Mouse (Mus musculus): Measurements from ENCODE around the gene Gm4303. TPM values are rescaled to one million over a fixed set of nuclear protein-coding genes. Genes with fewer than 3 reads are reported as not detected.

The Gm4303 gene
- not detected for total RNA-seq (2023)

DNA sequence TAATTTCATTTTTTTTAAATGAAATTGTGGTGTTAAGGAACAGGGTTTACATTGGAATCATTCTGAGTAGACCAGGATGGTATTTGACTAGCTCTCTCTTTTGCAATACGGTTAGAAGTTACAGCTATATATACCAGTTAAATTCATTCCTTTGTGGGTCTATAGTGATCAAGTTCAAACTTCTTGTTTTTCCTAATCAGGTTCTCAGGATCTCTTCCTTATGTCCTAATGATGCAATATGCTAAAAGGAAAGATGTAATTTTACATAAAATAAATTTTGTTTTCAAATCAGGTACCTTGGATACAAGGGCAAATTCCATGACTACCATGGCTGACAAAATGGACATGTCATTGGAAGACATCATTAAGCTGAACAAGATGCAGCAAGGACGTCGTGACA lies at the start of gene Gm4303:
Gene Gm4303, plus strand, starts transcription at position 301 of the 400 bp plus-strand sequence.

DNA sequence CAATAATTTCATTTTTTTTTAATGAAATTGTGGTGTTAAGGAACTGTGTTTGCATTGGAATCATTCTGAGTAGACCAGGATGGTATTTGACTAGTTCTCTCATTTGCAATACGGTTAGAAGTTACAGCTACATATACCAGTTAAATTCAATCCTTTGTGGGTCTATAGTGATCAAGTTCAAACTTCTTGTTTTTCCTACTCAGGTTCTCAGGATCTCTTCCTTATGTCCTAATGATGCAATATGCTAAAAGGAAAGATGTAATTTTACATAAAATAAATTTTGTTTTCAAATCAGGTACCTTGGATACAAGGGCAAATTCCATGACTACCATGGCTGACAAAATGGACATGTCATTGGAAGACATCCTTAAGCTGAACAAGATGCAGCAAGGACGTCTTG lies 10.4 kb upstream of the Gm4303 start, which contains the start of gene Gm4301:
Gene Gm4301, plus strand, starts transcription at position 301 of the 400 bp plus-strand sequence.

DNA sequence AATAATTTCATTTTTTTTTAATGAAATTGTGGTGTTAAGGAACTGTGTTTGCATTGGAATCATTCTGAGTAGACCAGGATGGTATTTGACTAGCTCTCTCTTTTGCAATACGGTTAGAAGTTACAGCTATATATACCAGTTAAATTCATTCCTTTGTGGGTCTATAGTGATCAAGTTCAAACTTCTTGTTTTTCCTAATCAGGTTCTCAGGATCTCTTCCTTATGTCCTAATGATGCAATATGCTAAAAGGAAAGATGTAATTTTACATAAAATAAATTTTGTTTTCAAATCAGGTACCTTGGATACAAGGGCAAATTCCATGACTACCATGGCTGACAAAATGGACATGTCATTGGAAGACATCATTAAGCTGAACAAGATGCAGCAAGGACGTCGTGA lies 5.2 kb upstream of the Gm4303 start, which contains the start of gene Gm4302:
Gene Gm4302, plus strand, starts transcription at position 301 of the 400 bp plus-strand sequence.

DNA sequence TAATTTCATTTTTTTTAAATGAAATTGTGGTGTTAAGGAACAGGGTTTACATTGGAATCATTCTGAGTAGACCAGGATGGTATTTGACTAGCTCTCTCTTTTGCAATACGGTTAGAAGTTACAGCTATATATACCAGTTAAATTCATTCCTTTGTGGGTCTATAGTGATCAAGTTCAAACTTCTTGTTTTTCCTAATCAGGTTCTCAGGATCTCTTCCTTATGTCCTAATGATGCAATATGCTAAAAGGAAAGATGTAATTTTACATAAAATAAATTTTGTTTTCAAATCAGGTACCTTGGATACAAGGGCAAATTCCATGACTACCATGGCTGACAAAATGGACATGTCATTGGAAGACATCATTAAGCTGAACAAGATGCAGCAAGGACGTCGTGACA lies 5.0 kb downstream of the Gm4303 start, which contains the start of gene Gm4305:
Gene Gm4305, plus strand, starts transcription at position 301 of the 400 bp plus-strand sequence.

DNA sequence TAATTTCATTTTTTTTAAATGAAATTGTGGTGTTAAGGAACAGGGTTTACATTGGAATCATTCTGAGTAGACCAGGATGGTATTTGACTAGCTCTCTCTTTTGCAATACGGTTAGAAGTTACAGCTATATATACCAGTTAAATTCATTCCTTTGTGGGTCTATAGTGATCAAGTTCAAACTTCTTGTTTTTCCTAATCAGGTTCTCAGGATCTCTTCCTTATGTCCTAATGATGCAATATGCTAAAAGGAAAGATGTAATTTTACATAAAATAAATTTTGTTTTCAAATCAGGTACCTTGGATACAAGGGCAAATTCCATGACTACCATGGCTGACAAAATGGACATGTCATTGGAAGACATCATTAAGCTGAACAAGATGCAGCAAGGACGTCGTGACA lies 15.3 kb downstream of the Gm4303 start, which contains the start of gene Gm4307:
Gene Gm4307, plus strand, starts transcription at position 301 of the 400 bp plus-strand sequence.

DNA sequence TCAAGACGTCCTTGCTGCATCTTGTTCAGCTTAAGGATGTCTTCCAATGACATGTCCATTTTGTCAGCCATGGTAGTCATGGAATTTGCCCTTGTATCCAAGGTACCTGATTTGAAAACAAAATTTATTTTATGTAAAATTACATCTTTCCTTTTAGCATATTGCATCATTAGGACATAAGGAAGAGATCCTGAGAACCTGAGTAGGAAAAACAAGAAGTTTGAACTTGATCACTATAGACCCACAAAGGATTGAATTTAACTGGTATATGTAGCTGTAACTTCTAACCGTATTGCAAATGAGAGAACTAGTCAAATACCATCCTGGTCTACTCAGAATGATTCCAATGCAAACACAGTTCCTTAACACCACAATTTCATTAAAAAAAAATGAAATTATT lies 36.7 kb downstream of the Gm4303 start, which contains the start of gene Gm4312:
Gene Gm4312, minus strand, starts transcription at position 101 of the 400 bp plus-strand sequence.

Other genes with a start within 250 kb of the Gm4303 start
- not detected for gene Gm4301, start 10.3 kb upstream of the Gm4303 start, total RNA-seq (2023)
- gene Gm4302, start 5.1 kb upstream of the Gm4303 start, total RNA-seq (2023): not detected
- gene Gm4305, start 5.1 kb downstream of the Gm4303 start, total RNA-seq (2023): not detected
- gene Gm4307, start 15.4 kb downstream of the Gm4303 start, total RNA-seq (2023): not detected
- not detected for gene Gm4312, start 36.6 kb downstream of the Gm4303 start, total RNA-seq (2023)
- 1 to 10 TPM; 4.4 to 5.7 TPM for gene Tmtc3, start 141.4 kb downstream of the Gm4303 start, total RNA-seq (2023)
- 1 to 10 TPM; 3.8 to 3.9 TPM for gene Cep290, start 141.6 kb downstream of the Gm4303 start, total RNA-seq (2023)
- gene 4930430F08Rik, start 244.5 kb downstream of the Gm4303 start, total RNA-seq (2023): 1 to 10 TPM; 2.8 to 2.9 TPM
- not detected for gene 1700017N19Rik, start 244.5 kb downstream of the Gm4303 start, total RNA-seq (2023)

Measured in neutrophil, adult 59 days (primary cell).